Mouse (Mus musculus): Measurements from ENCODE around the gene Slc22a5.

DNA sequence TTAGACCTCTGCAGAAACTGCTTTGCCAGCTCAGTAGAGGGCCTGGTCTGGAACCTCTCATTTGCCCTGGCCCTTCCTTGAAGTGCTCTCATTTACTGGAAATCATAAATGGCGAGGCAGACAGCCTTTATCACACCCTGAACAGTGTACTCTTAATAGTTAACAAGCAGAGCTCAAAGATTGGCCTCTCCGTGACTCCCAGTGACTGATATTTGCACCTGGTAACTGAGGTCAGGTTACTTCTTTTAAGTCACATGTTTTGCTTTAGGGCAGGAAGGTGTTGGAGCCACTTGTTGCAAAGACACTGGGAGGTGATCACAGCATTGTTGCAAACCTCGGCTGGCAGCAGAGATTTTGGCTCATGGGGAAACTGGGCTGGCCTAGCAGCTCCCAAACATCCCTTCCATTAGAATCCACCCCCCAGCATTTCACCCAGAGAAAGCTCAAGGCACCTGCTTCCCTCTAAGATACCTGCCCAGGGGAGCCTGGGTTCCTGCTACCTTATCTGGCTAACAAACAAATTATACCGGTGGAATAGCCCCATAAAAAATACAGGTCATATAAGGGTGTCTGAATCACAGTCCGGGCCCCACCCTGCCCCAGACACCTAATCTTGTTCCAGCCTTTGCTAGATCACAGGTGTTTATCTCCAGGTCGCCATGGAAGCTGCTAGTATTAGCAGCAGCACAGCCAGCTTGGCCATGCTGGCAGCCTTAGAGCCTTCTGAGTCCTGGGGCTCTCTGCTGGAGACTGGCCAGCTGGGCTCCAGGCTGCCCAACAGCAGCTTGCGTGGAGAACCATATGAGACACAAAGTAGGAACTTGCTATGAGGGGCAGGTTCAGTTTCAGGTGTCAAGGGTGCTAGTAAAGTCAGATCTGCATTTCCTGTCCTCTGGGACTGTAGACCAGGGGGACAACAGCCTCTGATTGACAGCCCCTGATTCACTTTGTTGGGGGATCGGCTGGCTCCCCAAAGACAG, 51.5 kb downstream of the Slc22a5 start:
- TF ChIP-seq CTCF (IDR thresholded peaks at IDR 0.05; ENCODE audit: low read depth) (no peak), EP300 (optimal IDR thresholded peaks at IDR 0.05) (no peak)
